Mouse (Mus musculus) skeletal muscle tissue, adult 2 months (tissue): ENCODE measurements around the gene Socs5.

Experiments
- DNase-seq: peaks from one replicate; pipeline ENCODE4 v3.0.0-alpha.2; 2012; ENCODE audit warnings: low read depth, low spot score

Gene Socs5

DNA sequence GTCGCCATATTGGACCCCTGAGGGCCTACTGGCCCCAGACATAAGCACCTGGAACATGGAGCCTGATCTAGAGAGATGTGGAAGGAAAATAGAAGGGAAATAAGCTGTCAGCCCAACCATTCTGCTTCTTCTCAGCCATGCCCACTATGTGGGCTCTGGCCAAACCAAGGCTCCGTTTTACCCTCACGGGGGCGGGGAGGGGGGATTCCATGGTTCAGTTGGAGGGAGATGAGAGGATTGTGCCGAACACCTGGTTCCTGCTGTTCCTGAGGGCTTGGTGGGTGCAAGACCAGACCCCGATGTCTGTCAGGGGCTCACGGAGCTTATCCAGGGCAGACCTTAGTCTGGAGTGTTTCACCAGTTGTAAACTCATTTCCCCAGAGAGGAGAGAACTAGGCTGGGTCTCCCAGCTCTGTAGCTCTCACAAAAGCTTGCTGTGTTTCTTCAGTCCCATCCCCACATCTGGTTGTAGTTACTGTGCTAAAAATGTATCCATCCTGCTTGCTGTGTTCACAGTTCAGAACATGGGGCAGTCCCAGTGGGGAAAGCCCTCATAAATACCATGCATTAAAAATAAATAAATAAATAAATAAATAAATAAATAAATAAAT lies 56.9 kb downstream of the Socs5 start:
- DNase-seq, result peak; percentile 31

DNA sequence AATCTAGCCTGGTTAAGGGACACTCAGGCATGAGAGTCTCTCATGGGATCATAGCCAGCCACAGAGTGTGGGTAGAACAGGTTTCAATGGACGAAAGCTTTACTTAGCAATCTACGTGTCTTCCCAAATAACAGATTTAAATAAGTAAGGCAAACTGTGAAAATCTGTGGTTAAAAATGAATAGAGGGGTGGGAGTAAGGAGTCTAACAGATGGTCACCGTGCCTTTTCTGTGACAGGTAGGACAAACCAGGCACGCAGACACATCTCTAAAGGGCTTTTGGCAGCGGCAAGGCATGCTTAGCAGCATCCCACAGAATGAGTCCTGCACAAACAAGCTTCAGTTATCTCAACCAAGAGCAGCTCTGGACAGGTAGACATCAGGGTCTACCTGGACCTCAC lies 59.9 kb downstream of the Socs5 start:
- DNase-seq, result no peak

DNA sequence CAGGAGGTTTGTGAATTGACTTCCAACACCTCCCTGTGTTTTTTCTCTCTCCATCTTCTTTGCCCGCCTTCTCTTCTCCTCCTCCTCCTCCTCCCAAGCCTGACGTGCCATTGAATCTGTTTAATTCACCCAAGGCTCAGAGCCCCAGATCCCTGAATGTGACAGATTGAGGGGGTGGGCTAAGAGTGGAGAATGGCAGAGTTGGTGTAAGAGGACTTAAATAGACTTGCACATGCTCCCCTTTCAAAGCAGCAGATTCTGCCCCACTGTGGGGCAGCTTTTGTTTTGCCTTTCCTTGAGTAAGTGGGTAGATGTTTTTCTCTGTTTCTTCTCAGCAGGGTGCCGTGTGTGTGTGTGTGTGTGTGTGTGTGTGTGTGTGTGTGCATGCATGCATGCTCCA lies 61.6 kb downstream of the Socs5 start:
- DNase-seq, result no peak

DNA sequence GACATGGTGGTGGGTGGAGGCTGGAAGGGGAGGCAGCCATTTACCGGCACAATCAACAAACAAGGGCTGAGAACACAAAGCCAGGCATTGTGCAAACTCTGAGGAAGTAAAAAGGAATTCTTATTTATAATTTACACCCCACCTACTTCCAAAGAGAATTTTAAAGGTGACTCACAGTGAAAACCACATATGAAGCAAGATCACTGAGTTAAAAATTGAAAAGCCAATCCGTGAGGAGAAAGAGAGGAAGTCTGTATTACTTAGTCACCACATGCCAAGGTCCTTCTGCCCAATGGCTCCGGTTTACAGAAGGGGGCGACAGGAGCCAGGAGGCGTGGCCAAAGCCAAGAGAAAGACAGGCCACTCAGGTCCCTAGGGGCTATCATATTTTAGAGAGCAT lies 62.9 kb downstream of the Socs5 start:
- no peak for DNase-seq

DNA sequence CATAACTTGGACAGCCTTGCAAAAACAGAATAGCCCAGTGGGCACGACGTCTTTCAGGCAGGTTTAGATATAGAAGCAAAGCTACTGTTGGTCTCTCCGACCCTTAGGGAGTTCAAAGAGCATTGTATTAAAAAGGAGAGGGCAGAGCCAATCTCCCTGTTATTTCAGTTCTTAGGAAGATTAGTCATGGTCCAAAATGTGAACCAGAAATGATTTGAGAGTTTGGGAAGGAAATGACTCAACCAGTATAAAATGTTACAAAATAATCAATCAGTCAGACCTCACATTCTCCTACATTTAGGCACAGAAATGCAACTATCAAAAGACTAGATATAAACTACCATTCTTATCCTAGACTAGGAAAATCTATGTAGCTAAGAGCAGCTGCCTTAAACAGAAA lies 64.6 kb downstream of the Socs5 start:
- DNase-seq, result no peak

DNA sequence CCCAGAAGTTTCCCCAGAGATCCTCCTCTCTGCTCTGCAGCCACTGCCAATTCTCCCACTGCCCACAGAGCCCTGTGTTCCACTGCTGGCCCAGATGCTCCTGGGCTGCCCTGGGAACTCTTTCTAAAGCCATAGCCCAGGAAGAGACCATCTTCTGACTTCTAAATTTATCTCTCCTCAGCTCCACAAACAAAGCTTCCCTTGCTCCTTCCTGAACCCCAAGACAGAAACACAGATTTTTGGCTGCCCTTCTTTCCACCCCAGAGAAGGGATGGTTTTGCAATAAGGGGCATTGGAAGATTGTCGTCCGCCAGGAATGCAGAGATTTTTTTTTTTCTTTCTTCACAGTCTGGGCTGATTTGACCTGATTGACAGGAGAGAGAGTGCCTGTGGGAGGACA lies 66.5 kb downstream of the Socs5 start:
- DNase-seq, result no peak

DNA sequence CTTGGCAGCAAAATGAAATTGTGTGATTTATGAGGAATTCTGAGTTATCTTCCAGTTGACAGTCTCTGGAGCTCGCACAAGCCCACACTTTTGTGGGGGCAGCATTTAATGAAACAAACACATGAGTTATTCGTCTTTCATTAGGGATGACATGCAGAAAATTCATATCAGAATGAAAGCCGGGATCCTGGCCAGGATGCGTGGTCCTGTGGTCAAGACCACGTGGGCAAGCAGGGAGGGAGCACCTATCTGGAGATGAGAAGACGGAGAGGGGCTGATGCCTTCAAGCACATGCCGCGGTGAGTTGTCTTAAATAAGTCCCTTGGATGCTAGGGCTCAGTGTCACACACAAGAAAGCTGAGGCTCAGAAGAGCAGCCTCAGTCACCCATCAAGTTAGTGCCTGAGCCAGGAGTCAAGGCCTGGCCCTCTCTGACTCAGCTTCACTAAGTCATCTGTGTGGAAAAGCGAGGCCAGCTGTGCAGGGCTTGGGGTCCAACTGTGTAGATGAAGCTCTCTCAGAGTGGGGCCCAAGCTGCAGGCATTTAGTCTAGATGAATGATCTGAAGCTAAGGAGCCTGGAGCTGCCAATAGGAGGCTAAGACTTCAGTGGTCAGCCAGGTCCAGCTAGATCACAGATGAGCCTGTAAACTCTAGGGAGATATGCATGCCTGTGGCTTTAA lies 67.3 kb downstream of the Socs5 start:
- no peak for DNase-seq

DNA sequence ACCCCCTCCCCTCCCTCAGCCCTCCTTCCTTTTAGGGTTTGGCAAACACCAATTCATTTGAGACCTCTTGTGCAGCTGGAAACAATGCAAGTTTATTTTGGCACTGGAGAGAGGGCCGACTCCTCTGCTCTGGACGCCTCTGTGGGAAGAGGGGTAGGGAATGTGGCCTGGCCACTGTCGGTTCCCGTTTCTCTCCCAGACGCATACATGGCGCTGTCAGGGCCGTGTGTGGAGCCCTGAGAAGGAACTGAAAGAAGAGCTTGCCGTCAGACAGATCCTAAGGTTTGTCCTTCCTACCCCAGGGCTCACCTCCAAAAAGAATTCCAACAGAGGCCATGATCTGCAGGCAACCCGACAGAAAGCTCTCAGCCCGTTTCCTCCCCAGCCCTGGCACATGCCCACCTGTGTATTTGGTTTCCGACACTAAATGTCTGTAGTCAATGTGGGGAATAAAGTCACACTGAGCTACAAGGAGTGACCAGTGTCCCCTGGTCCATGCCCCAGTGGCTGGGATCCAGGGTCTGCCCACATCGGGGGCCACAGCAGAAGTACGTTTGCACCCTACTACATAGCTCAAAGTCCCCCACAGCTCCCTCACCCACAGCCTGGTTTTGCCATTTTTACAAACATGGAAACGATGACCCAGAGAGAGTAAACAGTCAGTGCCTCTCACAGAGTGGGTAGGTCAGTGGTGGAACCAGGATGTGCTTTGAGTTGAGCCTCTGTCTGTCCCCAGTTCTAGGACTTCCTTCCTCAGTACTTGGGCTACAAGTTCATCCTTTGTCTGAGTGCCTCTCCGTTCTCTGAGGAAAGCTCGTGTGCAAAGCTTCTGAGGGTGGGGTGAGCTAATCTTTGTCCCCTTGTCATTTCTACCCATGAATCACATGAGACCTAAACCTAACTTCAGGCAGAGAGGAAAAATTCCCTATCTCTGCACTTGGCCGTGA lies 68.9 kb downstream of the Socs5 start:
- no peak for DNase-seq

DNA sequence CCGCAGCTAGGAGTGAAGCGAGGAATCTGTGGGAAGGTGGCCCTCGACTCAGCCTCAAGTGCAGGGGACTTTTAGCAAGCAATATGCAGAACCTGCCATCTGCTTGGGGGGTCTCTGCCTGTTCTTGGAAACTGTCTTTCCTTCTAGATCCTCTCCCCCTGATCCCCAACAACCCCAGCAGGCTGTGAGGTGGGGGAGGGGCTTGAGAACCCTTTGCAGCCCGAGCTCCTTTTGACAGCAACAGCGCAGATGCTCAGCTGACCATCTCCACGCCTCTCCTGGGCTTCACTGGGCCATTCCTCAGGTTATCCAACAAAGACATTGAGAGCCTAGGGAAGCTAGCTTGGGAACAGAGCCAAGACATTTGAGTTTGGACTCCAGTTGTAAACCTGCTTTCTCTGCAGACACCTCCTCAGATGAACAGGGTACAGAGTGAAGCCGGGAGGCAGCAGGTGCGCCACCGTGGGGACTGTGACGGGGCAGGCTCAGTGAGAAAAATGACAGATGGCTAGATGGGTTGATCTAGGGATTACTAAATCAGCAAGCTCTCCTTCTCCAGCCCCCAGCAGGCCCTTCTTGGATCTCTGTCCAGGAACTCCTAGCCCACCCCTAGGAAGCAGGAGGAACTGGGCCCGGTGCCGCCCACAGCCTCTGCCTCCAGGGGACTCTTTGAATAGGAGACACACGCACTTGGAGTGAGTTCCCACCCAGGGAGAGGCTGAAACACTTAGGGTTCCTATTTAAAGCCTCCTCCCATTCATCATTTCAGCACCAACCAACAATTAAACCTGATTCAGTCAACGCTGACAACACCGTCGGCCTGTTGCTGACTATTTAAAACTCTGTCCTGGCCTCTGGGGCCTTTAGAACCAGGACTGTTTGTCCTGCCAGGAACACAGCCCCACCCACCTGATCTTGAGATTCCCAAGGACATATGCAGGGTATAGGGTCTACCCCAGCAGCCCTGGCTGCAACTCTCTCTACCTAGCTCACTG lies 71.4 kb downstream of the Socs5 start:
- peak; percentile 57 for DNase-seq

DNA sequence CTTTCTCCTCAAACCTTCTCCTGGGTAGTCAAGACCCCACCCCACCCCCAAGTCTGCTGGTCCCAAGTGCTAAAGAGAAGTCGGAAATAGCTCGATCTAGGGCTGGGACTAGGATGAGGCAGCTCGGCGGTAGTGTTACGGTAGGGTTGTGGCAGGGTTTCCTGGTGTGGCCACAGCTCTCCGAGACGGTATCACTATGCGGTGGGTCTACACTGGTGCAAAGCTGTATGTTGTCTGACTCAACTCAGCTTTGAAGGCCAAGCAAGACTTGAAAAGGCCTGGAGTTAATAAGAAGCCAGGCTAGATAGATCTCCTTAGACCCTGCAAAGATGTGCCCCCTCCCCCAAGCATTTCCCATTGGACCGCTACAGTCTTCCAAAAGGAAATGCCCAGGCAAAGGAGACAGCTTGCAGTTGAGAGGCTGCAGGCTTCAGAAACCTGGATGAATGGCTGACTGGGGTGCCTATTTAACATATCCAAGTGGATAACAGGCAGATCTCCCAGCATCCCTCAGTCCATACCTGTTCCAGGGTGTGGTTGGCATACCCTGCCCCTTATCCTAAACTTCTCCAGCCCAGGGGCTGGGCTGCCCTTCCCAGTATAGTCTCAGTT lies 72.6 kb downstream of the Socs5 start:
- no peak for DNase-seq

DNA sequence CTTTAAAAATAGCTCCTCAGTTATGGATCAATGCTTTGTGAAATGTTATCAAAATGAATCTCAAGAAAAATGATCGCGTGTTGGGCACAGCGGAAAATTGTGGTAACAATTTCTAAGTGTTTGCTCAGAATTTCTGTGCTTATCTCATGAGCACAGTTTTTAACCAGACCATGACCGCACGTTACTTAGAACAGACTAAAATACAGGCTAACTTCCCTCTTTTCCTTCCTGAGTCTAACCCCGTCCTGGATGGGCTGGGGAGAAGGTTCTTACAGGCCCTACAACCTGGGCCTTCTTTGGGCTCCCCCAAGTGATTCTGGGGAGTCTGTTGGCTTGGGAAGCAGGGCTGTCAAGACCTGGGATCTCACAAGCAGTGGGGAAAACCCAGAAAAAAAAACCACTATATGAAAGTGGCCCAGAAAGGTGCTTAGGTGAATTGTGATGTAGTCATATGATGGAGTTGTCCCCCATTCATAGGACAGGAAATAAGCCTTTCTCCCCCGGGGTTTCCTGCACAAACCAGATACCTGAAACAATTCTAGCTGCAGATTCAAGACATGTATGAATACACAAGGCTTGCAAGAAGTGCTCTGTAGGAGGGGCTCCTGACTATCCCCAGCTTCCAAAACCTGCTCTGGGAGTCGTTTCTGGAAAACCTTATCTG lies 74.3 kb downstream of the Socs5 start:
- DNase-seq, result no peak

DNA sequence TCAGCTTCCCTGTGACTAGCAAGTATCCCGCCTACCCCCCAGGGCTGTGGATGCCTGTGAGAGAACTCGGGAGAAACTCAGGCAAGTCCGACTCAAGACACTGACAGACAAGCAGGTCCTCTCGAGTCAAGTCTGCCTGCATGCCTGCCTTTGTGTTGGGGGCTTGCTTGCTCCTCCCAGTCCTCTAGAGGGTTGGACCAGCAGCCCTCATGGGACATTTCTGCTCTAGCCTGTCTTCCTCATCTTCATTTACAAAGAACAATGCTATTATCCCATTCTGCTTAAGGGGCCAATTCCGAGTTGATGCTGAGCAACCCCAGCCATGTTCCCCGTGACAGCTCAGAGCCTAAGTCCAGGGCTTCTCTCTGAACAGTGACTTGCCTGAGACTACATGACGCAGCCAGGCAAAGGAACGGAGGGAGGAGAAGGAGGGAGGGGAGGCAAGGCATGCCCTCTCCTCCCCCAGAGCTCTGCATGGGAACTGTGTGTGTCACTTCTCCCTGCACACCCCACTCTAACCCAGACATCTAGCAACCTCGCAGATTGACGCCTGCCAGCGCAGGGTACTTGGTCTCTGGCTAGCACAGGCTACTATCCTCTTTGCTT lies 78.1 kb downstream of the Socs5 start:
- DNase-seq, result no peak

DNA sequence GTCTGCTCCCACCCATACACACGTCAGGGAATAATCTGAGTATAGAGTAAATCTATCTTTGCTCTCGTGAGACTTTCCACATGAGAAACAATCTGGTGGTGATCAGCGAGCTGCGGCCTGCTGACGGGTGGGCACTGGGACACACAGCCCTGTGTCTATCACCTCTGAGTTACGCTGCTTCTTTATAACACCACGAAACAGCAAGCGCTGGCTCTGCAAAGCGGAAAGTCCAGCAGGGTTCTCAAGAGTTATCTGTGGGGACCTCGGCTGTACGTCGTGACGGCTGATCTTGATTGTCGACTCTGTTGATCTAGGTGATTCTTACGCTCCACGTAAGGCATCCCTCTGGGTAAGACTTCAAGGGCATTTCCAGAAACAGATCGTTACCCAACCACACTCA lies 79.5 kb downstream of the Socs5 start:
- no peak for DNase-seq
